Mouse (Mus musculus): ENCODE data around the gene Cirbp.

GRCm38 (mm10) chr10:80188453-80189024 lies 22.8 kb downstream of the Cirbp start:
- TF ChIP-seq CTCF (IDR thresholded peaks at IDR 0.05; ENCODE audit: control insufficient read depth, insufficient read depth, insufficient replicate concordance, low read depth, low read length) (no peak), POLR2A (IDR thresholded peaks at IDR 0.05; ENCODE audit: control insufficient read depth, low read depth, low read length) (no peak)

Measured in testis, adult 2 months (tissue).